Comparison of ENCODE assay signal across 32 mouse cellular contexts in the genomic region with DNA sequence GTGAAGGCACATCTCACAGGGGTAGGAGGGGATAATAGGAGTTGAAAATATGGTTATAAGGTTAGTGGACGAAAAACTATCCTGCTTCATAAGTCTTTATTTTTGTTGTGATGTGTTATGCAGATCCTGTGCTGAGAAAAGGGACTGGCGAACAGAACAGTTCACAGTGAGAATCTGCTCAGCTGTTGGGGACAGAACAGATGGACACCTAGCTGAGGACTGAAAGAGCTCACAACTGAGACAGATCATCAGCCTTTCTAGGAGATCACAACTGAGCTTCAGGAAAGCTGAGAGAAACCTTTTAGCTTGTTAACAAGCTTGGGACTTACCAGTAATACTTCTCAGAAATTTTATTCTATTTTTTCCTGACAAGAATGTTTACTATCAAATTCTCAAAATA.
DNase-seq lines count a peak whose midpoint lies in the region; ATAC-seq lines count a peak whose summit lies in the region.
"Had no signal": no experiment of that assay in that cellular context is flagged by ENCODE, and none has a peak within 500 bp of the region (broad histone marks: within the 10 kb centered on the region; RNA-seq: fewer than 3 reads in every experiment).

No protein-coding gene starts in this region.

- H3K27me3 ChIP-seq in midbrain, embryonic 11.5 days (ENCODE audit: control insufficient read depth, insufficient read depth, low read length): no peaks in the 10 kb centered on the region
- no peaks in the 10 kb centered on the region for H3K27me3 ChIP-seq in midbrain, embryonic 14.5 days (ENCODE audit: control insufficient read depth, insufficient read depth, low read length)
- H3K27me3 ChIP-seq: heart, embryonic 13.5 days; kidney, embryonic 15.5 days; limb, embryonic 15.5 days; liver, embryonic 13.5 days; megakaryocyte, embryonic 14.5 days; midbrain, embryonic 13.5 days; neural tube, embryonic 15.5 days had no signal

- no peak overlapping the region for H3K27ac ChIP-seq in midbrain, embryonic 11.5 days (ENCODE audit: low read depth, low read length)
- H3K27ac ChIP-seq in midbrain, embryonic 14.5 days (replicated peaks; ENCODE audit: low read depth, low read length): no peak overlapping the region
- H3K27ac ChIP-seq: gastrocnemius, adult 2 months; heart, embryonic 13.5 days; kidney, embryonic 15.5 days; limb, embryonic 10.5 days; limb, embryonic 15.5 days; liver, embryonic 13.5 days; midbrain, embryonic 13.5 days; neural tube, embryonic 15.5 days; stomach, postnatal 0 days had no signal

- no peak overlapping the region for H3K4me2 ChIP-seq in midbrain, embryonic 11.5 days
- no peak overlapping the region for H3K4me2 ChIP-seq in midbrain, embryonic 14.5 days (ENCODE audit: low read length)
- H3K4me2 ChIP-seq: heart, embryonic 13.5 days; kidney, embryonic 15.5 days; limb, embryonic 15.5 days; liver, embryonic 13.5 days; midbrain, embryonic 13.5 days; neural tube, embryonic 15.5 days had no signal

- no peak overlapping the region for H3K9ac ChIP-seq in midbrain, embryonic 11.5 days (ENCODE audit: low read length)
- no peak overlapping the region for H3K9ac ChIP-seq in midbrain, embryonic 14.5 days (replicated peaks; ENCODE audit: low read length)
- H3K9ac ChIP-seq: heart, embryonic 13.5 days; kidney, embryonic 15.5 days; limb, embryonic 15.5 days; liver, embryonic 13.5 days; midbrain, embryonic 13.5 days; neural tube, embryonic 15.5 days had no signal

- H3K36me3 ChIP-seq in midbrain, embryonic 11.5 days (ENCODE audit: control insufficient read depth, insufficient read depth, low read length): no peaks in the 10 kb centered on the region
- H3K36me3 ChIP-seq in midbrain, embryonic 14.5 days (ENCODE audit: control insufficient read depth, insufficient read depth, low read length): peaks cover 27% of the 10 kb centered on the region

- no peak overlapping the region for H3K4me3 ChIP-seq in midbrain, embryonic 11.5 days (ENCODE audit: low read depth, low read length)
- H3K4me3 ChIP-seq in midbrain, embryonic 14.5 days (replicated peaks; ENCODE audit: low read depth, low read length): no peak overlapping the region
- H3K4me3 ChIP-seq: gastrocnemius, adult 2 months; heart, embryonic 13.5 days; kidney, embryonic 15.5 days; limb, embryonic 10.5 days; limb, embryonic 15.5 days; liver, embryonic 13.5 days; megakaryocyte, embryonic 14.5 days; midbrain, embryonic 13.5 days; neural tube, embryonic 15.5 days had no signal

- 85% methylated on average over 2 of the region's 2 CpGs for WGBS in midbrain, embryonic 11.5 days
- WGBS in midbrain, embryonic 14.5 days: 93% methylated on average over 2 of the region's 2 CpGs

- H3K4me1 ChIP-seq in midbrain, embryonic 11.5 days (ENCODE audit: control insufficient read depth, insufficient read depth, low read length): no peaks in the 10 kb centered on the region
- no peaks in the 10 kb centered on the region for H3K4me1 ChIP-seq in midbrain, embryonic 14.5 days (ENCODE audit: control insufficient read depth, insufficient read depth, low read length)
- H3K4me1 ChIP-seq: heart, embryonic 13.5 days; kidney, embryonic 15.5 days; limb, embryonic 10.5 days; limb, embryonic 15.5 days; liver, embryonic 13.5 days; megakaryocyte, embryonic 14.5 days; midbrain, embryonic 13.5 days; neural tube, embryonic 15.5 days had no signal

- DNase-seq in midbrain, embryonic 11.5 days (ENCODE audit: low spot score, missing footprints): peak; percentile 61
- no peak for DNase-seq in midbrain, embryonic 14.5 days
- peak; percentile 27 to 52 for DNase-seq in cerebellum, adult 18-20 months
- peak; percentile 9 to 14 for DNase-seq in cerebellum, postnatal 10 days
- DNase-seq in heart, postnatal 4 days: no peak
- DNase-seq in heart, adult 8-10 months (ENCODE audit: low spot score): no peak
- DNase-seq: adrenal gland, postnatal 36 days; gastrocnemius, adult 2 months; gastrocnemius, postnatal 36 days; heart, adult 18-20 months; heart, postnatal 10 days; kidney, adult 18-20 months; kidney, postnatal 25 days; liver, embryonic 13.5 days; lung, adult 18-20 months; lung, postnatal 4 days; retina, postnatal 1 day; thymus, adult 2 months; thymus, postnatal 36 days had no signal

- no peak for ATAC-seq in midbrain, embryonic 11.5 days (ENCODE audit: low FRiP score)
- no peak for ATAC-seq in midbrain, embryonic 14.5 days (ENCODE audit: low FRiP score, low TSS enrichment)
- ATAC-seq in activated CD4-positive, CD25-positive, alpha-beta regulatory T cell, adult 4 months: no peak
- ATAC-seq: CD4-positive, CD25-positive, alpha-beta regulatory T cell, adult 4 months; forebrain, embryonic 14.5 days; hindbrain, embryonic 16.5 days; lung, postnatal 0 days; midbrain, embryonic 13.5 days had no signal

- no peaks in the 10 kb centered on the region for H3K9me3 ChIP-seq in midbrain, embryonic 11.5 days (ENCODE audit: control insufficient read depth, low read length)
- H3K9me3 ChIP-seq in midbrain, embryonic 14.5 days (ENCODE audit: control insufficient read depth, low read length): no peaks in the 10 kb centered on the region
- H3K9me3 ChIP-seq: heart, embryonic 13.5 days; kidney, embryonic 15.5 days; limb, embryonic 10.5 days; limb, embryonic 15.5 days; liver, embryonic 13.5 days; megakaryocyte, embryonic 14.5 days; midbrain, embryonic 13.5 days; neural tube, embryonic 15.5 days had no signal

Comparison
In these comparisons a context has a peak if more than half of its experiments do, and no peak if none do; other contexts are left out.
1. DNase-seq: peak in midbrain, embryonic 11.5 days (single experiment), cerebellum, adult 18-20 months (2 of 2) and cerebellum, postnatal 10 days (2 of 2); none in midbrain, embryonic 14.5 days (single experiment), heart, postnatal 4 days (single experiment) and heart, adult 8-10 months (single experiment).